Mouse (Mus musculus): ENCODE data around the gene Hemk1. TPM values are rescaled to one million over a fixed set of nuclear protein-coding genes. Genes with fewer than 3 reads are reported as not detected.
"Not testable (repeated sequence)": the region's sequence is repeated elsewhere in the genome, so short reads cannot be mapped to it uniquely, and the experiment has no call there.

Hemk1 gene
- total RNA-seq, 2 experiments from 2014 or later, result 15.9 to 18.1 TPM

GRCm38 (mm10) chr9:107312811-107313584 is 25.2 kb downstream of the Hemk1 start:
- no peak for DNase-seq
- intact Hi-C loops (cut with DNase I), result no loop called here

- intact Hi-C loops (cut with DNase I), result no loop called here
These were observed 28.6 kb downstream of the Hemk1 start for GRCm38 (mm10) chr9:107309600-107309999.

GRCm38 (mm10) chr9:107309171-107309570 is 29.0 kb downstream of the Hemk1 start:
- no peak for DNase-seq
- intact Hi-C loops (cut with DNase I), result no loop called here

More at GRCm38 (mm10) chr9:107309600-107309999, 28.6 kb downstream of the Hemk1 start:
- no peak for DNase-seq

GRCm38 (mm10) chr9:107308346-107309000 is 29.7 kb downstream of the Hemk1 start:
- no peak for DNase-seq
- intact Hi-C loops (cut with DNase I), result no loop called here

GRCm38 (mm10) chr9:107307886-107308285 is 30.3 kb downstream of the Hemk1 start:
- DNase-seq, result peak; percentile 39
- intact Hi-C loops (cut with DNase I), result no loop called here

GRCm38 (mm10) chr9:107307099-107307872 is 30.9 kb downstream of the Hemk1 start:
- intact Hi-C loops (cut with DNase I), result no loop called here
- DNase-seq, result no peak

GRCm38 (mm10) chr9:107306673-107307072 is 31.5 kb downstream of the Hemk1 start:
- intact Hi-C loops (cut with DNase I); DNase-seq: not testable (repeated sequence)

GRCm38 (mm10) chr9:107305601-107306542 is 32.3 kb downstream of the Hemk1 start:
- DNase-seq, result peak; percentile 35
- intact Hi-C loops (cut with DNase I), result no loop called here

- intact Hi-C loops (cut with DNase I), result no loop called here
These were observed 33.1 kb downstream of the Hemk1 start for GRCm38 (mm10) chr9:107305012-107305411.

GRCm38 (mm10) chr9:107304383-107304782 is 33.8 kb downstream of the Hemk1 start:
- no peak for DNase-seq
- intact Hi-C loops (cut with DNase I), result no loop called here

More at GRCm38 (mm10) chr9:107305012-107305411, 33.1 kb downstream of the Hemk1 start:
- DNase-seq, result no peak

GRCm38 (mm10) chr9:107303900-107304299 is 34.2 kb downstream of the Hemk1 start:
- DNase-seq, result no peak
- intact Hi-C loops (cut with DNase I), result no loop called here

- intact Hi-C loops (cut with DNase I), result no loop called here
- no peak for DNase-seq
These were observed 34.9 kb downstream of the Hemk1 start for GRCm38 (mm10) chr9:107303121-107303820.

- intact Hi-C loops (cut with DNase I), result no loop called here
- no peak for DNase-seq
These were observed 35.6 kb downstream of the Hemk1 start for GRCm38 (mm10) chr9:107302592-107302991.

GRCm38 (mm10) chr9:107301554-107302331 is 36.4 kb downstream of the Hemk1 start:
- intact Hi-C loops (cut with DNase I), result no loop called here
- no peak for DNase-seq

- intact Hi-C loops (cut with DNase I), result no loop called here
- DNase-seq, result no peak
These were observed 37.8 kb downstream of the Hemk1 start for GRCm38 (mm10) chr9:107300224-107300973.

GRCm38 (mm10) chr9:107299783-107300182 is 38.4 kb downstream of the Hemk1 start:
- intact Hi-C loops (cut with DNase I), result loop anchor here (5.0 kb wide), 1 partner anchor 213 kb away; no protein-coding TSS in a partner anchor
- DNase-seq, result no peak

- no peak for DNase-seq
- intact Hi-C loops (cut with DNase I), result loop anchor here (5.0 kb wide), 1 partner anchor 213 kb away; no protein-coding TSS in a partner anchor
These were observed 39.3 kb downstream of the Hemk1 start for GRCm38 (mm10) chr9:107298876-107299275.

Measured in left cerebral cortex, postnatal 4 days (tissue).